Mouse (Mus musculus): ENCODE measurements around the gene Il4.

Gene Il4

DNA sequence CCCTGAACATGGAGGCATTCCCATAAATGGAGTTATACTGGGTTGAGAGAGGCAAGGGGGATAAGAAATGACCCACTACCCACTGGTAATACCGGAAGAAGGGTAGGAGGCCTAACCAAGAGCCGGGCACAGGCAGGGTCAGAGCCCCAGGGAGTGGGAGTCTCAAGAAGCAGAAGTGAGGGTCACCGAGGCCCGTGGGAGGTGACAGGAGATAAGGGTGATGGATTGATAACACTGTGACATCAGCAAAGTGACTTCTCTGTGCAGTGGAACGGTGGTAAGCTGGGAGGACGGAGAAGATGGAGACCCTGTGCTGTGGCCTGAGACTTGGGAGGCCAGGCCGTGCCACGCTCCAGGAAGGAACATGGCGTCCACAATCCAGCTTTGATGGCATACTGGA lies 5.1 kb upstream of the Il4 start:
- no peak for DNase-seq

- DNase-seq, result no peak
These were observed 4.0 kb upstream of the Il4 start for GRCm38 (mm10) chr11:53622440-53622806.

- DNase-seq, result no peak
These were observed 3.3 kb upstream of the Il4 start for GRCm38 (mm10) chr11:53621582-53622439.

DNA sequence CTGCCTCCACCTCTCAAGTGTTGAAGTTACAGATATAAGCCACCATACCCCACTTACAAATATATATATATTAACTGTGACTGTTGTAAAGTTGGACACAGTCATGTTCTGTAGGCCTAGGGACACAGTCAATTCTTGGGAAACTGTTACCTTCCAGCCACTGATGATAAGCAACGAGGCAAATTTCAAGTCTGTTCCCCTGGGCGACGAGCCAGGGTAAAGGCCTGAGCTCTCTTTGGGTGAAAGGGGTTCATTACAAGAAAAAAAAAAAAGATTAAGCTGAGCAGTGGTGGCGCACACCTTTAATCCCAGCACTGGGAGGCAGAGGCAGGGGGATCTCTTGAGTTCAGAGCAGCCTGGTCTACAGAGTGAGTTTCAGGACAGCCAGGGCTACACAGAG lies 1.6 kb upstream of the Il4 start:
- DNase-seq, result no peak

GRCm38 (mm10) chr11:53619428-53619827 lies 959 bp upstream of the Il4 start:
- no peak for DNase-seq

GRCm38 (mm10) chr11:53617562-53618109 lies 833 bp downstream of the Il4 start:
- no peak for DNase-seq

DNA sequence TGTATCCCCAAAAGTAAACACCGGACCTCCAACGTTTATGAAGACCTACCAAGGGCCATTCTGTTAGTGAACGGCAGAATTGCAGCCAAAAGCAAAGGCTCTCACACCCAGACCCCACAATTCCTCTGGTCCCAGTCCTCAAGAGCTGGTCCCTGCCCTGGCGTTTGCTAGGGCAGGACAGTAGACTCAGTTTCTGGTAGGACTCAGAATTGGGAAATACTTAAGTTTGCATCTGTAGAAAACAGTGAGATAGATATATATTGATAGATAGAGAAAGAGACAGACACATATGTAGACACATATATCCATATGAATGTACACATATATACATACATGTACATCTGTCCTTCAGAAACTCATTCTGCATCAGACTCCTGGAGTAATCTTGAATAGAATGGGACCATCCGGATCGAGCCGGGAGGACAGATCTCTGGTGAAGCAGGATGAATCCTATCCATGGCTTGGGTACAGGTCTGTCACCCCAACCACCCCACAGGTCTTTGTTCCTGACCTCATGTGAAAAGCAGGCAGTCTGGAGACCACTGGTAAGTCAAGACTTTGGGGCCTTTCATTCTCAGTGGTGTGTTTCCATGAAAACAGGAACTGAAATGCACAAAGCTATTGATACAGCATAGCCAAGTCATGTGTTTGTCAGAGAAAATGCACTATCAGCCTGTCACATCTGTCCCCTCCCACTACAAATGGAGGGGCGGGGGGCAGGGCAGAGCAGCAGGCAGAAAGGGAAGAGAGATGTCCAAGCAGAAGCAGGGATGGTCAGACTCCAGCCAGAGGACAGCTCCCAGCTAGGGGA lies 1.5 kb downstream of the Il4 start:
- no peak for DNase-seq

DNA sequence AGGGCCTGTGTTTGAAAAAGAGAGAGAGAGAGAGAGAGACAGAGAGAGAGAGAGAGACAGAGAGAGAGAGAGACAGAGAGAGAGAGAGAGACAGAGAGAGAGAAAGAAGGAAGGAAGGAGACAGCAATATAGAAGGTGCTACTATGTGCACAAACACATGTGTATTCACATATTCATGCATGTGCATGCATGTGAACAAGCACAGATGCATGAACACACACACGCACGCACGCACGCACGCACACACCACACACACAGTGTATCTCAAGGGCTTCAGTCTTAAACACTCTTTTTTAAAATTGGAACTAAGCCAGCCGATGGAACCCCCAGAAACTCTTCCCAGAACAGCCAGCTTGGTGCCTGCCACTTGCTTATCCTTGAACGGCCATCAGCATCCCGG lies 2.9 kb downstream of the Il4 start:
- DNase-seq, result no peak

- no peak for DNase-seq
These were observed 3.3 kb downstream of the Il4 start for GRCm38 (mm10) chr11:53615172-53615571.

DNA sequence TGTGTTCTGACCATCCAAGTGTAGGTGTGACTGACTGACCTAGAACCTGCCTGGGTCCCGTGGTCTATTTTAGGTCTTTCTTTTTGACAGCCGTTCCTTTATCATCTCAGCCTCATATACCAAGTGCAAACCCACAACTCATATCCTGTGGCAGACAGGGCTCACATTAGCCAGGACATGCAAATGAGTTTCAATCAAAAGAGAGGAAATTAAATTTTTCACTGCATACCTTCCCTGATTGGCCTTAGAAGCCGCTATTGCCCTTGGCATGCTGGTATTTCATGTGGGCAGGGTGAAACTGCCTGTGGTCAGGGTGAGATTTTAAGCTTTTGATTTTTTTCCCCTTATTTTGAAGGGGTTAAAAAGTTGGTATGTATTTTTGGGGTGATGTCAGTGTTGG lies 8.8 kb downstream of the Il4 start:
- no peak for DNase-seq

DNA sequence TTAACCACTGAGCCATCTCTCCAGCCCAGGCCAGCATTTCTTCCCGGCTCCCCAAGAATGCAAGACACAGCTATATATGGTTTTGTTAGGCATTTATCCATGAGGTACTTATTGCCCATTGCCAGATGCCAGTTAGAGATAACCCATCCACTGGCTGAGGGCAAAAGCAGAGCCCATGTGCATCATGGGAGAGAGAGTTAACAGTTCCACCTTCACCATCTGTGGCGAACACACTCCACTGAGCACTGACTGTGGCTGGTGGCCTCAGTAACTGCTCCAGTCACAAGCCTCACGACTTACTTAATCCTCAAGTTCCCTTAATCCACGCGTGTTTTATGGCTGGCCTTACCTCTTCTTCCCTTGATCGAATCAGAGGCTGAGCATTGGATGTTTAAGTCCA lies 9.2 kb downstream of the Il4 start:
- DNase-seq, result no peak

GRCm38 (mm10) chr11:53605609-53606008 lies 12.9 kb downstream of the Il4 start:
- DNase-seq, result no peak

DNA sequence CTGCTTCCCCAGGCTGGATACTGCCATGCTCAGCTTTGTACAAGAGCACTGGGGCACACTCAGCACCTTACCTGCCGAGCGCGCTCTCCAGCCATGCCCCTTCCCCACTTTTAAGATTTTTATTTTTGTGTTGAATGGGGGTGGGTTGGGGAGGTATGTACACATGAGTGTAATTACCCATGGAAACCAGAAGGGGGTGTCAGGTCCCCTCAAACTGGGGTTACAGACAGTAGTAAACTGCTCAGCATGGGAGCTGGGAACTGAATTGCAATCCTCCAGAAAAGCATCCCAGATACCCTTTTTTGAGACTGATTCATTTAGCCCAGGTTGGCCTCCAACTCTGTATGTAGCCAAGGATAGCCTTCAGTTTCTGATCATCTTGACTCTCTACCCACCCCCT lies 13.5 kb downstream of the Il4 start:
- no peak for DNase-seq

DNA sequence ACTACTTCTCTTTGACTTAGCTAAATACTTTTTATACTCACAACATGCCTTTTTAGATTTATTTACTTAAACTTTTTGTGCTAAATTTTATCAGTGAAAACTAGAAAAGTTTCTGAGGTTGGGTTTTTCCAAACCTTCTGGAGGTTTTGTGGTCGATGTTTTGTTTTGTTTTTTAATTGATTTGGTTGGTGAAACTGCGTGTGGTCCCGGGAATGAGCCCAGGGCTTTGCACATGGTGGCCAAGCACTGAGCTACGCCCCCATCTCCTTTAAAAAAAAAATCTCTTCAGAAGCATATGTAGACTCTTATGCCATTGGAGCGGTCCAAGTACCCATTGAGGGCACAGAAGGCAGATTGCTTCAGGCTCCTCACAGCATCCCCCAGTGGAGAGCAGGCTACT lies 27.4 kb downstream of the Il4 start:
- no peak for DNase-seq

- DNase-seq, result peak; percentile 50 to 74
These were observed 28.1 kb downstream of the Il4 start for GRCm38 (mm10) chr11:53590368-53590768.

GRCm38 (mm10) chr11:53588279-53588678 lies 30.2 kb downstream of the Il4 start:
- DNase-seq, result no peak

GRCm38 (mm10) chr11:53585510-53585909 lies 33.0 kb downstream of the Il4 start:
- no peak for DNase-seq

DNA sequence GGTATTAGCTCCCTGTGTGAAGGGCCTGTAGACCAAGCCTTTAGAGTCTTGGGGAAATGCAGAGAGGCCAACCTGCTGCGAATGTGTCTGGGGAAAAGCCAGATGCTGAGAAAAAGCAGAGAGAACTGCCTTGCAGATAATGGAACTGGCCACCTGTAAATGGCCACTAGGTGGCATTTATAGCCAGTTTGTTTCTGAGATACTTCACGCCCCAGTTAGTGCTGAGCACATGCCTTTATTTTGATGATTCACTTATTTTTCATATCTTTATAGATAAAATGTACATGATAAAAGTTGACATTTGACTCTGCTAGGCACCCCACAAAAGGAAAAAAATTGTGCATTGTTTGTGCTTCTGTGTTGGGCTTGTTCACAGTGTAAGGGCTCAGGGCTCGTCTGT lies 33.6 kb downstream of the Il4 start:
- DNase-seq, result peak; percentile 33 to 45

DNA sequence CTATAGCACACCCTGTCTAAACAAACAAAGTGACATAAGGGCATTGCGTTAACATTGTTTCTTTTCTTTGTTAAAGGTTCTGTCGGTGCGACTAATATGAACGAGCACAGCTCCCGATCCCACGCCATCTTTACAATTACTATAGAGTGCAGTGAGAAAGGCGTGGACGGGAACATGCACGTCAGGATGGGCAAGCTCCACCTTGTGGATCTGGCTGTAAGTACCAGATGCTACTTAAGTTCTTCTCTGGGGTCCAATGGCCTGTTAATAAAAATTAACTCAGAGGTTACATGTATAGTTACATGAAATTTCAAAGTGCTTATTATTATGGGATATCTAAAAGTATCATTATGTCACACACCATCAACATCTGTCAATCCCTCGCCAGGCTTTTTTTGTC lies 35.3 kb downstream of the Il4 start:
- DNase-seq, result peak in 1 of 2 experiments; percentile 16

DNA sequence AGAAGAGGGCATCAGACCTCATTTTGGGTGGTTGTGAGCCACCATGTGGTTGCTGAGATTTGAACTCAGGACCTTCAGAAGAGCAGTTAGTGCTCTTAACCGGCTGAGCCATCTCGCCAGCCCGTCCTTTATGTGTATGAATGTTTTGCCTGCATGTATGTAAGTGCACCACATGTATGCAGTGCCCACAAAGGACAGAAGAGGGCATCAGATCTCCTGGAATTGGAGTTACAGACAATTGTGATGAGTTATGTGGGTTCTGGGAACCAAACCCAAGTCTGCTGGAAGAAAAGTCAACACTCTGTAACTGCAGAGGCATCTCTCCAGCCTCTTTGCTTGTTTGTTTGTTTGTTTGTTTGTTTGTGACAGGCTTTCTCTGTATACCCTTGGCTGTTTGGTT lies 37.9 kb downstream of the Il4 start:
- DNase-seq, result no peak

DNA sequence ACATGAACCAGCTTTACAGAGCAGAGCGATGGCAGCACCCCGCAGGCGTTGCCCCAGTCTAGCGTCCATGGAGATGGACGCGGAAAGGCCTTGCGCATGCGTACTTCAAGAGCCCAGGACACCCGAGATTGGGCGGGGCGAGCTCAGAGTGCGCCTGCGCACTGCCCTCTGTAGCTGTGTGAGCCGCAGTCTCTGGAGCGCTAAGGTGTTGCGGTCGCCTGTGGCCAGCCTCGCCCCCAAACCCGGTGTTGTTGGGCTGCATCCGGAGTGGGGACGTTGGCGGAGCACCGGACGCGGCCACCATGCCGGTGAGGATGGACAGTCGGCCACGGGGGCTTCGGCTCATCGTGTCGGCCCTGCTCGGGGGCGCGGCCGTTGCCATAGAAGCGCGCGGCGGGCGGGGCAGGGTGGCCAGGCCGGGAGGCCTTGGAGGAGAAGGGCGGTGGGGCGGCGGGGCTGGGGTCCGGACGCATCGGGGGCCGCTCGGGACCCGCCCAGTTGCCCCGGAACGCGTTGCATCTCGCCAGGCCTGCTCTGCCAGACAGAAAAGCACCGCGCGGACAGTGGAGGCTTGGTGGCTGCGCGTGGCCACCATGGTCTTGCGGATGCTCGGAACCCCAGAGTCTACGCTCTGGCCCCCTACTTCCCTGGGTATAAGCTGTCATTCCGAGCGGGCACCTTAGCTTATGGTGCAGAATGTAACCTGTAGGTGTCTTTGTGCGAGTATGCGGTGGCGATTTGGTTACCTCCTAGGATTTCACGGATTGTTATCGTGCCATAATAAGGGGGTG lies 51.0 kb downstream of the Il4 start, which contains the start of gene Kif3a:
Kif3a (plus strand) TSS at position 156 of the 791 bp plus-strand sequence.
- DNase-seq, result peak; percentile 96 to 97

- DNase-seq, result no peak
These were observed 51.8 kb downstream of the Il4 start for GRCm38 (mm10) chr11:53566646-53567045.

DNA sequence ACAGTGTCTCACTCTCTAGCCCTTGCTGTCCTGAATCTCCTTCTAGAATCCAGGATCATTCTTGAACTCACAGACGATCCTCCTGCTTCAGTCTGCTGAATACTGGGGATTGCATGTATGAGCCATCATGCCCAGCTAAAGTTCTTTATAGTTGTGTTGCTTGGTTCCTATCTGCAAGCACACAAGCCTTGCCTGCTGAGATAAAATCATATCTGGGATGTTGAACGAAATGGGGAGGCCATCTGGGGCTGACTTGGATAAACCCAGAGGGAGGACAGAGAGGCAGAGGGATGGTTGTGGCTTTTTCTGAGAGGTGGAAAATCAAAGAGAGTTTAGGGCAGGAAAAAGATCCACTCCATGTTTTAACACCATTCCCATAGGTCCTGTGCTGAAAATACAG lies 56.5 kb downstream of the Il4 start:
- DNase-seq, result no peak
